Mouse (Mus musculus): ENCODE results near the gene D1Ertd622e. TPM values are rescaled to one million over a fixed set of nuclear protein-coding genes. Genes with fewer than 3 reads are reported as not detected.

D1Ertd622e gene
- polyA plus RNA-seq, 1 experiment from 2014 or later = 21.3 TPM

DNA sequence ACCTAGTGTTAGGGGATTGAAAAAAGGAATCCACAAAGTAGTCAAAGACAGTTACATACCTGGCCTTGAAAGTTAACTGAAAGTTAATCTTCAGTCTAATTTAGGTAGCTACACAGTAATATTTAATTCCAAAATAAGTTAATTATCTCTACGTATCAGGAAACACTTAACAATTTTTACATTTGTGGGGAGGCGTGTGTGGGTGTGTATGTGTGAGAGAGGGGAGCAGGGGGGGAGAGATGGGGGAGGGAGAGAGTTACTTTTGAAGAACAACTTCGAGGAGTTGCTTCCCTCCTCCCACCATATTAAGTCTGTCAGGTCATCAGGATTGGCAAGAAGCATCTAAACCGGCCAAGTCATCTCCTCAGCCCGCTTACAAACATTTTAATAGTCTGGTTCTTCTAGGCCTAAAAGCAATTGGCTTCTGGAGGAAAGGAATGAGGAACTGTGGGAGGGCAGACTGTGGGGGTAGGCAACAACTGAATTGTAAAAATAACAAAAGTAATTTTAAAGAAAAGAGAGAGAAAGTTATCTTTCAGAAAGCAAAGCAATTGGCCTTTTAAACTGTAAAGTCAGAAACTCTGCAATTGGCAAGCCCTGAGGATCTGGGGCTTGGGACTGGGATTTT lies 29.9 kb downstream of the D1Ertd622e start:
- no peak overlapping the region for H3K9ac ChIP-seq
- H3K9me3 ChIP-seq = no peaks in the 10 kb centered on the region
- no peak overlapping the region for H3K4me3 ChIP-seq (replicated peaks)
- ATAC-seq (ENCODE audit: insufficient read depth, low FRiP score, low read depth) = no peak
- H3K27me3 ChIP-seq (replicated peaks) = no peaks in the 10 kb centered on the region
- H3K4me1 ChIP-seq = no peaks in the 10 kb centered on the region
- no peak overlapping the region for H3K4me2 ChIP-seq
- no peaks in the 10 kb centered on the region for H3K36me3 ChIP-seq
- WGBS = 68% methylated on average over 5 of the region's 5 CpGs
- no peak overlapping the region for H3K27ac ChIP-seq

DNA sequence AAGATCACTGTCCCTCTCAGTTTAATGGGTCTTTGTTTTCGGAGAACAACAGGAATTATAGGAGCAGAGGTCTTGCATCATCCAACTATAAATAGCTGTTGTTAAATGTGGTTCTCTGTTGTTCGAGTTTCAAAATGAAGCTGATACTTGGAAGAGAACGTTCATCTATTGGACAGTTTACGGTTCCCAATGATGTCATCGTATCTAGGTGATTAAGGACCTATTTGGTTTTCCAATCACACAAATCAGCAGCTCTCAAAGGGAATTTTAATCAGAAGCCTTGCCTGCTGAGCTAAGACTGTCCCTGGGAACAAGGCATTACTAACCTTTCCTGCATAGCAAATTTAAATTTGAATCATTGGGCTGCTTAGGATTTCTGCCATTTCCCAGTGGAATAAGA lies 31.7 kb downstream of the D1Ertd622e start:
- no peaks in the 10 kb centered on the region for H3K27me3 ChIP-seq (replicated peaks)
- H3K9ac ChIP-seq = no peak overlapping the region
- H3K9me3 ChIP-seq = no peaks in the 10 kb centered on the region
- H3K36me3 ChIP-seq = no peaks in the 10 kb centered on the region
- no peak overlapping the region for H3K4me2 ChIP-seq
- H3K27ac ChIP-seq = no peak overlapping the region
- WGBS = 74% methylated on average over 5 of the region's 5 CpGs
- H3K4me1 ChIP-seq = no peaks in the 10 kb centered on the region
- no peak for ATAC-seq (ENCODE audit: insufficient read depth, low FRiP score, low read depth)
- no peak overlapping the region for H3K4me3 ChIP-seq (replicated peaks)

DNA sequence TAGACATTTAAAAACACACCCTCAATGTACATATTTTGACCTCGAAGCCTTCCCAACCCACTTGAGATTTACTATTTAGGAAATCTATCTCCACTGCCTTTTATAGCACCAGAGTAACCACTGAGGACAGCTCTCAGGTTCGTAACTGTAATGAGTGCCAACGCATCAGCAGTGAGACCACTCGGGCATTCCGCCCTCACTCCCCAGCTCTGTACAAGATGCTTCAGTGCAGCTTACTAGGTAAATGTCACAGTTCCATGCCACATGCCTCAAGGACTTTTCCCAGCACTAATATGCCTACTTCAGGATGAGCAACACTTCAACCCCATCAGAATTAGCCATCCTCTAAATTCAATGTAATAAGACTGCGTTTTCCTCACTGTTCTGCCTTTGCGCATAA lies 33.0 kb downstream of the D1Ertd622e start:
- Histone ChIP-seq H3K4me2 (no peak overlapping the region), H3K27me3 (replicated peaks) (no peaks in the 10 kb centered on the region), H3K36me3 (no peaks in the 10 kb centered on the region), H3K27ac (no peak overlapping the region), H3K9me3 (no peaks in the 10 kb centered on the region), H3K4me1 (no peaks in the 10 kb centered on the region), H3K9ac (no peak overlapping the region), H3K4me3 (replicated peaks) (no peak overlapping the region)
- WGBS = 86% methylated on average over 7 of the region's 7 CpGs
- no peak for ATAC-seq (ENCODE audit: insufficient read depth, low FRiP score, low read depth)

DNA sequence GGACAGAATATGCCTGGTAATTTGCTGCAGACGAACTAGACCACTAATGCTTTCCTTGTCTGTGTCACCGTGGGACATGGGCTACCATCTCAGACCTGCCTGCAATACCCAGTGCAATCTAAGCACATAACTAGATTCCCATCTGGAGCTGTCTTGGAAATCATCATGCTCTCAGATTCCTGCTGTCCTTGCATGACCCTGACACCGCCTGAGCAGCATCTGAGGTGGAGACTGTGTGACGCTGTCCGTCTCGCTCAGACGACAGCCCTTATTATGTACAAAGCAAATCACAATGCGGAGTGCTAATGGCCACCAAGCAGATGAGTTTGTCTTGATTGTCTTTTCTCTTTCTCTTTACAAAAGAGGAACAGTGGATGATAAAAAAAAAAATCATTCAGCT lies 33.9 kb downstream of the D1Ertd622e start:
- Histone ChIP-seq H3K9me3 (no peaks in the 10 kb centered on the region), H3K4me2 (no peak overlapping the region), H3K36me3 (no peaks in the 10 kb centered on the region), H3K9ac (no peak overlapping the region), H3K27me3 (replicated peaks) (no peaks in the 10 kb centered on the region), H3K4me1 (no peaks in the 10 kb centered on the region), H3K27ac (no peak overlapping the region), H3K4me3 (replicated peaks) (no peak overlapping the region)
- 87% methylated on average over 8 of the region's 8 CpGs for WGBS
- no peak for ATAC-seq (ENCODE audit: insufficient read depth, low FRiP score, low read depth)

DNA sequence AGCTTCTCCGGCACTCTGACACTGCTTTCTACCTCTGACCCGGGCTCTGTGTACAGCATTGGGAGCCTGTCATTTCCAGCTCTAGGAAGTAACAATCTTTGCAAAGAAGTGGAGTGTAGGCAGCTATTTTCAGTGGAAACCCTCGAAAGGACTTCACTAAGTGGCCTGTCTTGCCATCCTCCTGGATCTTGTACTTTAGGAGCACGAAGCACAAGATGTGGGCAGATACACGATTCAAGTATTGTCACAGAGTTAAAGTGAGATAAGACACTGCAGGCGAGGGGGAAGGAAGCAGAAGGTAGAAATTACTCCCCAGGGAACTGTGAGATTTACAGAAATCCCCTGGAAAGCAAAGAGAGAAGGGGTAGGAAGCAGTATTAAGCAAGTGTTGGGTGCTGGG lies 36.4 kb downstream of the D1Ertd622e start:
- Histone ChIP-seq H3K4me1 (no peaks in the 10 kb centered on the region), H3K27me3 (replicated peaks) (no peaks in the 10 kb centered on the region), H3K9me3 (no peaks in the 10 kb centered on the region), H3K27ac (no peak overlapping the region), H3K36me3 (no peaks in the 10 kb centered on the region), H3K4me3 (replicated peaks) (no peak overlapping the region), H3K4me2 (no peak overlapping the region), H3K9ac (no peak overlapping the region)
- WGBS = 63% methylated on average over 6 of the region's 6 CpGs
- ATAC-seq (ENCODE audit: insufficient read depth, low FRiP score, low read depth) = no peak

DNA sequence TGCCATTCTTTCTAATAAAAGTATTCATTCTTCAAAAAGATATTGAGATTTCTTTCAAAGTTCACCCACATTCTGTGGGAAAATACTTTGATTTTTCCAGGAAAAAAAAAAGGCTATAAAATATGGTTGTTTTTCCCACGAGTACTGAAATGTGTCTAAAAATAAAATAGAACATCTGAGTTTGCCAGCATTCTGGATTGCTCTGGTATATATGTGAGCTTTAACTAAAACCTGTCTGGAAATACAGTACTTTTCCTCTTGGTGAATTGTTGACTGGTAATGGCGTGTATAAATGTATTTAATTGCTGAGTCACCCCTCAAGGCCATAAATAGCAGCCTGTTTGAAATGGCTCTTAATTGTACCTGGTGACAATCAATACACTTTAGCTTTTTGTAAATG lies 37.5 kb downstream of the D1Ertd622e start:
- Histone ChIP-seq H3K9ac (no peak overlapping the region), H3K36me3 (no peaks in the 10 kb centered on the region), H3K4me2 (no peak overlapping the region), H3K27ac (no peak overlapping the region), H3K9me3 (no peaks in the 10 kb centered on the region), H3K4me3 (replicated peaks) (no peak overlapping the region), H3K27me3 (replicated peaks) (no peaks in the 10 kb centered on the region), H3K4me1 (no peaks in the 10 kb centered on the region)
- 61% methylated on average over 2 of the region's 2 CpGs for WGBS
- ATAC-seq (ENCODE audit: insufficient read depth, low FRiP score, low read depth) = no peak

DNA sequence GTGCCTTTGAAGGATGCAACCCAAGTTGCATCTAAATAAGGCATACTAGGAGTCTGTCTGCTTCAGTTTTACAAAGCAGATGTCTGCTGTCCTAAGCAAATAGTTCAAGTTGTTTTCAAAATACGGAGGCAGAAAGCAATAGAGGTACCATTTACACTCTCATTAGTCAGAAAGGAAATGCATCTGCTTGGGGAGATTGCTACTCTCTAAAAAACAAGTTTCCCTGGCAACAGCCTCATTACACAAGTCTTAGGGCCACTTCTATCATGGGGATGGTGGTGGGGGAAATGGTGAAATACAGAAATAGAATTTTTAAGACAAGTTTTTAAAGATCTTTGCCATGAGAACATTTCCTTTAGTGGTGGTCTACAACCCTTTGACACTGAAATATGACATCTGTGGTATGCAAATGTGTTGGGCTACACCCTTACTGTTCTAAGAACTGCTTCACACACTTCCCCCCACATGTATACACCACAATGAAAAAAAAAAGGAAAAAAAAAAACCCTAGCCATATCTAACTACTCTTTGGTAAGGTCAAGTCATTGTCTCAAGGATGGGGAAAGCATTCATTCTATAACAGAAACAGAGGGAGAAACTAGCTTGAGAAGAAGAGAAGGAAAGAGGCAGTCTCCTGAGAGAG lies 38.5 kb downstream of the D1Ertd622e start:
- Histone ChIP-seq H3K4me1 (no peaks in the 10 kb centered on the region), H3K9ac (no peak overlapping the region), H3K9me3 (no peaks in the 10 kb centered on the region), H3K4me2 (no peak overlapping the region), H3K36me3 (no peaks in the 10 kb centered on the region), H3K27ac (no peak overlapping the region), H3K4me3 (replicated peaks) (no peak overlapping the region), H3K27me3 (replicated peaks) (no peaks in the 10 kb centered on the region)
- WGBS = 48% methylated on average over 1 of the region's 1 CpGs
- no peak for ATAC-seq (ENCODE audit: insufficient read depth, low FRiP score, low read depth)

DNA sequence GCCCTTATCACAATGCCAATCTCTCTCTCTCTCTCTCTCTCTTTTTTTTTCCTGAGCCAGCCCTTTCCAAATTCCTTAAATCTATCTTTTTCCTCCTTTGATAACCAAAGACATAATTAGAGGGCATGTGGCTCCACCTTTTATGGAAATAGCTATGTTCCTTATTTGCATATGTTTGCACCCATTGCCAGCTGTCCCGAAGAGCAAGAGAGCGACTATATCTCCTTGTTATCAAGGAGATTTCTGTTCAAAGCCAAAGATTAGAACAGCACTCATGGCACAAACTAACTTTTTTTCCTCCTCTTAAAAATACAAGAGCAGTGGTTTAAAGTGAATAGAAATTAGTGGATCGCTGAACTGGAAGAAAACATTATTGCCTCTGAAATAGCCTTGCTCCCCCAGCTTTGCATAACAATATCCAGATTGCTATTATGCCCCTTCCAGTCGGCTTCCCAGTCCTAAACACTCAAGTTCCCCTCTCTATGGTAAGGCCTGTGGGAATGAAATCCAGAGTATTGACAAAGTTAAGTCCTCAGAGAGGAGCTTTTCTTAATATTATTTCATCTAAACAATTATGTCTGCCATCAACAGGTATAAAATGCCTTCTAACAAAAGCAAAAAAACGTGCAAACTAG lies 39.2 kb downstream of the D1Ertd622e start:
- no peak for ATAC-seq (ENCODE audit: insufficient read depth, low FRiP score, low read depth)
- Histone ChIP-seq H3K9me3 (no peaks in the 10 kb centered on the region), H3K4me1 (no peaks in the 10 kb centered on the region), H3K4me2 (no peak overlapping the region), H3K27me3 (replicated peaks) (no peaks in the 10 kb centered on the region), H3K27ac (no peak overlapping the region), H3K9ac (no peak overlapping the region), H3K4me3 (replicated peaks) (no peak overlapping the region), H3K36me3 (no peaks in the 10 kb centered on the region)
- 41% methylated on average over 5 of the region's 5 CpGs for WGBS

DNA sequence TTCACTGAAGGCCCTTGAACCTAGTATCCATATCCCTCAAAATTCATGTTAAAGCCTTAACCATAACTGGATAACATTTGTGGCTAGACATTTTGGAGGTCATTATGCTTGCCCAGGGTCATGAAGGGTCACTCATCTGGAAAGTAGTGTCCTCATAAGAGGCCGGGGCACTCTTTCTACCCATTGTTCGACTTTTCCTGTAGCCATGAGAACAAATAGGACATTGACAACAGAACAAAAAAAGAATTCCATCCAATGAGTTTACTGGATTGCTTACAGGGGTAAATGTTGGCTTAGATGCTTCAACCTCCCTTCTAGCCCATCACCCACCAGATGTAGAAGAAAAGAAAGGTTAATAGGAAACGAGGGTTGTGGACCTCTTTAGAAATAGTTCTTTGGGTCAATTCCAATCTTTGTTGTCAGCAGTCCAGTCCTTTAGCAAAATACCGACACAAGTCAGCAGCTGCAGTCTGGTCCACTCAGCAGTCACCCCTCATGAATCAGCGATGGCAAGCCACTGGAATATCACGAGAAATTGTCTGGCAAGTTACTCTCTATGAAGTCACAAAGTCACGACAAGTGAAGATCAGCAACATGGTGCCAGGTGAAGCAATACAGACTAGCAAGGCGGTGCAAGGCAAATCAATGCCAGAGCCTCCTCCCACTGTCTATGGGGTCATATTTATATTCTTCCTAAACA lies 42.1 kb downstream of the D1Ertd622e start:
- Histone ChIP-seq H3K36me3 (no peaks in the 10 kb centered on the region), H3K27ac (no peak overlapping the region), H3K27me3 (replicated peaks) (no peaks in the 10 kb centered on the region), H3K9me3 (no peaks in the 10 kb centered on the region), H3K9ac (no peak overlapping the region), H3K4me3 (replicated peaks) (no peak overlapping the region), H3K4me1 (no peaks in the 10 kb centered on the region), H3K4me2 (no peak overlapping the region)
- no peak for ATAC-seq (ENCODE audit: insufficient read depth, low FRiP score, low read depth)
- 83% methylated on average over 8 of the region's 8 CpGs for WGBS

DNA sequence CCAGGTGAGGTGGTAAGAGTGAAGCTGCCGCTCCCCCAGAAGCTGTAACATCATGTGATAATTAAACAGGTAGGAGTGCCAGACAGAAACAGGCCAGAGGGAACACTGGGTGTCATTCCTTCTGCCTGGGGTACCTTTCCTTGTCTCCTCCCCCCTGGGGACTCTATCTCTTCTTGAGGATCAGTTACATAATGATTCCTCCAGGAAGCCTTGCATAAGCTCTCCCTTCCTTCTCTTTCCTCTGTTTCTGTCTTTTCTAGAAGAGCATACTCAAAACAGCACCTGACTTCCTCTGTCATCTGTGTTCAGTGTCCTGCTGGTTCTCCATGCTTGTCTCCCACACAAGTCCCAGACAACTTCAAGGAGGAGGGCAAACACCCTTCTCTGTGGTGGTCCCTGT lies 46.3 kb downstream of the D1Ertd622e start:
- Histone ChIP-seq H3K4me2 (no peak overlapping the region), H3K4me3 (replicated peaks) (no peak overlapping the region), H3K36me3 (no peaks in the 10 kb centered on the region), H3K27ac (no peak overlapping the region), H3K4me1 (no peaks in the 10 kb centered on the region), H3K9me3 (no peaks in the 10 kb centered on the region), H3K9ac (no peak overlapping the region), H3K27me3 (replicated peaks) (no peaks in the 10 kb centered on the region)
- ATAC-seq (ENCODE audit: insufficient read depth, low FRiP score, low read depth) = no peak
- 95% methylated on average over 1 of the region's 1 CpGs for WGBS

DNA sequence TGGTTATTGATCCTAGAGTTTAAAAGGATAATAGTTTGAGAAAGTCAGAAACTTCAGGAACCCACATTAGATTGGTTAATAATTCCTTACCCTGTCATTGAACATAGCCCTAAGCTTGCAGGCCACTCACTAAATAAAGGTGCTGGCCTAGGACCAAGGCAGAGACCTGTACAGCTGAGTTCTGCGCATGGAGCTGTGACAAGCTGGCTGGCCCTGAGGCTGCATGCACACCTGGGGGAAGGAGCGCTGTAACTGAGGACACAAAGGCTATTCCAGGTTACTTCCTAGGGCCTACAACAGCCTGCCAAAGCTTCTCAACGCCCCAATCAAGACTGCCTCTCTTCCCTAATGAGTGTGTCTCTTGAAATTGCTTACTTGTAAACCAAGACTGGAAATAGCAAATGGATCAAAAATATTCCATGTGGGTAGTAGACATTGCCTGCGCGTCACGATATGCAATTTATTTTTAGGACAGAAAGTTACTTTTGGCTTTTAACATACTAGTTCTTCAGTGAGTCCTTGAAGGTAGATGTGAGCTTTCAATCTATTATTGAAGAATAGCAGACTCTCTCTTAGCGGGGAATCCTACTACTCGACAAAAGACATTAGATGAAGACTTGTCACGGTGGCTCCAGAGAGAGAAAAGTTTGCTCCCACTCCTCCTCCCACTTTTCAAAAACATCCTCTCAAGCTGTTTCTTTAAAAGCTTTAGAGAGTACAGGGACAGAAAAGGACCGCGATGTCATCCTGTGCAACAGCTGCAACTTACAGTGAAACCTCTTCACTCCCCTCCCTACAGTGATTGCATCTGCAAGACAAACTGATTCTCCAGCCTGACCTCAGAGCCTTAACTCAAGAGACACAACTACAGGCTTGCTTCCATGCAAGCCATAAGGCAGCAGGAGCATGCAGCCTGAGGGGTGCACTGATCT lies 47.1 kb downstream of the D1Ertd622e start:
- no peaks in the 10 kb centered on the region for H3K27me3 ChIP-seq (replicated peaks)
- 80% methylated on average over 11 of the region's 11 CpGs for WGBS
- no peak overlapping the region for H3K4me2 ChIP-seq
- no peaks in the 10 kb centered on the region for H3K9me3 ChIP-seq
- no peak for ATAC-seq (ENCODE audit: insufficient read depth, low FRiP score, low read depth)
- no peak overlapping the region for H3K27ac ChIP-seq
- no peak overlapping the region for H3K4me3 ChIP-seq (replicated peaks)
- H3K36me3 ChIP-seq = no peaks in the 10 kb centered on the region
- H3K9ac ChIP-seq = no peak overlapping the region
- H3K4me1 ChIP-seq = no peaks in the 10 kb centered on the region

Data from stomach, embryonic 15.5 days (tissue).